Mouse (Mus musculus) heart, adult 2 months (tissue): ENCODE data around the gene Cox7a2. TPM values are rescaled to one million over a fixed set of nuclear protein-coding genes. Genes with fewer than 3 reads are reported as not detected.

ENCODE experiments used
- DNase-seq, 2 experiments: peaks; one replicate each; pipeline ENCODE4 v3.0.0; 2021
- H3K27ac ChIP-seq: fragments of 200-600 bp; 2 replicates; pipeline ENCODE4 v1.8.1; 2022
- H3K27me3 ChIP-seq: fragments of 200-500 bp; 2 replicates; pipeline ENCODE4 v1.6.1; 2012; ENCODE audit warnings: mild to moderate bottlenecking, low read length, inconsistent platforms, mixed read lengths; ENCODE audit not compliant: control insufficient read depth, insufficient read depth
- H3K36me3 ChIP-seq: fragments of 200-500 bp; 2 replicates; pipeline ENCODE4 v1.6.1; 2012; ENCODE audit warnings: low read length, inconsistent platforms; ENCODE audit not compliant: control insufficient read depth, insufficient read depth
- H3K4me1 ChIP-seq: fragments of 200-500 bp; 2 replicates; pipeline ENCODE4 v1.6.1; 2011; ENCODE audit warnings: low read length; ENCODE audit not compliant: control insufficient read depth, insufficient read depth
- H3K4me3 ChIP-seq: fragments of 200-600 bp; 2 replicates; pipeline ENCODE4 v1.8.1; 2022
- H3K79me2 ChIP-seq: fragments of 200-500 bp; replicated peaks from 2 replicates; pipeline ENCODE4 v1.6.1; 2012; ENCODE audit warnings: mild to moderate bottlenecking, inconsistent platforms, low read length, moderate library complexity, mixed read lengths; ENCODE audit not compliant: control insufficient read depth, insufficient read depth
- H3K9ac ChIP-seq: fragments of 200-500 bp; 2 replicates; pipeline ENCODE4 v1.6.1; 2012; ENCODE audit warnings: low read depth, mild to moderate bottlenecking, control low read depth, inconsistent platforms, low read length, mixed read lengths
- CTCF ChIP-seq: fragments of 200-600 bp; IDR thresholded peaks from 2 replicates; pipeline ENCODE4 v1.8.1; 2022; ENCODE audit warnings: antibody characterized with exemption, mild to moderate bottlenecking, moderate library complexity
- EP300 ChIP-seq: fragments of 200-500 bp; IDR thresholded peaks from 2 replicates; pipeline ENCODE4 v1.6.1; 2011; ENCODE audit warnings: low read depth, low read length, control low read depth; ENCODE audit not compliant: insufficient read depth
- POLR2A ChIP-seq: fragments of 200-500 bp; IDR thresholded peaks from 2 replicates; pipeline ENCODE4 v1.6.1; 2011; ENCODE audit warnings: mild to moderate bottlenecking, low read depth, low read length, control low read depth; ENCODE audit not compliant: insufficient read depth
- WGBS: fragments of 180-500 bp; shearing (Covaris S2); methylation state at CpG from one replicate; pipeline ENCODE4 v1.1.7; 2018; 5-methylcytosine and 5-hydroxymethylcytosine counted together
- intact Hi-C: fragments of 180-260 bp; cut with DNase I; formaldehyde crosslinking; loops from one replicate; pipeline ENCODE4 v1.15.1; 2025
- polyA plus RNA-seq: library from polyadenylated mRNA; depleted of rRNA; stranded (reverse); fragments of >200 nt; gene quantifications from 2 replicates; pipeline ENCODE4 v1.2.3, GENCODE M21; 2012
- total RNA-seq, 2 experiments: library from RNA; stranded (reverse); gene quantifications; 2 replicates each; pipeline ENCODE4 v1.2.3; 2021

The Cox7a2 gene
- total and polyA plus RNA-seq, 3 experiments, result 582 to 1,089 (median 911) TPM

- Histone ChIP-seq H3K27ac (no peak overlapping the region), H3K27me3 (no peaks in the 10 kb centered on the region), H3K4me3 (no peak overlapping the region), H3K9ac (no peak overlapping the region), H3K4me1 (no peaks in the 10 kb centered on the region), H3K36me3 (no peaks in the 10 kb centered on the region), H3K79me2 (no peaks in the 10 kb centered on the region)
- DNase-seq, result no peak
- intact Hi-C loops, result no loop called here
- WGBS, result 60% methylated on average over 7 of the region's 7 CpGs
- TF ChIP-seq EP300, result no peak
- no peak for TF ChIP-seq CTCF
- no peak for TF ChIP-seq POLR2A
These were observed 36.9 kb upstream of the Cox7a2 start for GRCm38 (mm10) chr9:79796461-79797135.

GRCm38 (mm10) chr9:79795076-79795475 lies 35.4 kb upstream of the Cox7a2 start:
- Histone ChIP-seq H3K9ac (no peak overlapping the region), H3K79me2 (peaks cover 2% of the 10 kb centered on the region; the same call in 1 of the 2 replicates), H3K4me3 (no peak overlapping the region), H3K4me1 (peaks cover 2% of the 10 kb centered on the region), H3K36me3 (peaks cover 2% of the 10 kb centered on the region; the same call in 1 of the 2 replicates), H3K27ac (no peak overlapping the region), H3K27me3 (no peaks in the 10 kb centered on the region)
- no peak for DNase-seq
- 34% methylated on average over 1 of the region's 1 CpGs for WGBS
- intact Hi-C loops, result no loop called here
- TF ChIP-seq CTCF (no peak), EP300 (no peak), POLR2A (no peak)

- intact Hi-C loops, result loop anchor here (1.0 to 5.0 kb wide), 2 partner anchors 34 to 274 kb away; partner anchors contain the start of genes Cox7a2 and Senp6
These were observed 33.5 kb upstream of the Cox7a2 start, which contains the start of gene Tmem30a for GRCm38 (mm10) chr9:79792841-79793835. Gene Tmem30a, minus strand, starts transcription at chr9:79793507.

GRCm38 (mm10) chr9:79785794-79786085 lies 26.1 kb upstream of the Cox7a2 start:
- Histone ChIP-seq H3K27ac (no peak overlapping the region), H3K79me2 (peaks cover 4% of the 10 kb centered on the region), H3K27me3 (no peaks in the 10 kb centered on the region), H3K9ac (no peak overlapping the region), H3K36me3 (no peaks in the 10 kb centered on the region; the same call in 1 of the 2 replicates), H3K4me1 (peaks cover 5% of the 10 kb centered on the region), H3K4me3 (no peak overlapping the region)
- 45% methylated on average over 2 of the region's 2 CpGs for WGBS
- TF ChIP-seq EP300 (no peak), CTCF (no peak), POLR2A (no peak)
- intact Hi-C loops, result no loop called here
- DNase-seq, result no peak

More at GRCm38 (mm10) chr9:79792841-79793835, 33.5 kb upstream of the Cox7a2 start, which contains the start of gene Tmem30a:
- Histone ChIP-seq H3K4me1 (peaks cover 4% of the 10 kb centered on the region), H3K36me3 (peaks cover 2% of the 10 kb centered on the region), H3K27ac (peak within 1 kb of the TSS; percentile 92), H3K9ac (peak within 1 kb of the TSS; percentile 86), H3K4me3 (peak within 1 kb of the TSS; percentile 91), H3K27me3 (no peaks in the 10 kb centered on the region), H3K79me2 (peaks cover 2% of the 10 kb centered on the region; the same call in 1 of the 2 replicates)
- DNase-seq, result peak; percentile 94 to 97
- peak; percentile 96 for TF ChIP-seq POLR2A
- TF ChIP-seq EP300, result peak; percentile 87
- TF ChIP-seq CTCF, result no peak
- WGBS, result under 1% methylated on average over 91 of the region's 91 CpGs

GRCm38 (mm10) chr9:79784934-79785793 lies 25.5 kb upstream of the Cox7a2 start:
- no peak for TF ChIP-seq CTCF
- no peak for TF ChIP-seq EP300
- no peak for TF ChIP-seq POLR2A
- 85% methylated on average over 2 of the region's 2 CpGs for WGBS
- Histone ChIP-seq H3K36me3 (no peaks in the 10 kb centered on the region; the same call in 1 of the 2 replicates), H3K79me2 (peaks cover 2% of the 10 kb centered on the region), H3K4me3 (no peak overlapping the region), H3K9ac (no peak overlapping the region), H3K4me1 (peaks cover 5% of the 10 kb centered on the region), H3K27ac (no peak overlapping the region), H3K27me3 (no peaks in the 10 kb centered on the region)
- intact Hi-C loops, result no loop called here
- no peak for DNase-seq
